Mouse (Mus musculus): ENCODE measurements around the gene Pla2g4a. TPM values are rescaled to one million over a fixed set of nuclear protein-coding genes. Genes with fewer than 3 reads are reported as not detected.
A peak's percentile ranks its signal among the peaks of the same experiment; 100 is the strongest.

Pla2g4a gene
- polyA plus RNA-seq, 1 experiment from 2014 or later: 12.9 TPM

GRCm38 (mm10) chr1:149961425-149962303 is 574 bp upstream of the Pla2g4a start:
- Histone ChIP-seq H3K4me1 (ENCODE audit: insufficient read depth, low read depth, low read length) (no peaks in the 10 kb centered on the region), H3K36me3 (ENCODE audit: insufficient read depth, low read length) (no peaks in the 10 kb centered on the region), H3K4me2 (replicated peaks; ENCODE audit: low read depth, low read length) (peak overlapping the region; percentile 81; the same call in 1 of the 2 replicates), H3K4me3 (ENCODE audit: low read depth, low read length) (peak overlapping the region; percentile 53; the same call in 1 of the 2 replicates), H3K27me3 (replicated peaks; ENCODE audit: insufficient read depth, low read length) (no peaks in the 10 kb centered on the region), H3K27ac (ENCODE audit: low read length) (no peak overlapping the region), H3K9ac (replicated peaks; ENCODE audit: low read depth) (no peak overlapping the region), H3K9me3 (ENCODE audit: low read length) (no peaks in the 10 kb centered on the region)
- ATAC-seq (peak; percentile 19), DNase-seq (ENCODE audit: low spot score) (no peak)
- 59% methylated on average over 9 of the region's 9 CpGs for WGBS
- no peak for TF ChIP-seq EP300 (IDR thresholded peaks at IDR 0.05)
- TF ChIP-seq CTCF (IDR thresholded peaks at IDR 0.05): no peak

GRCm38 (mm10) chr1:149960251-149960650 is 839 bp downstream of the Pla2g4a start:
- no peaks in the 10 kb centered on the region for H3K9me3 ChIP-seq (ENCODE audit: low read length)
- peak overlapping the region; percentile 81; the same call in 1 of the 2 replicates for H3K4me2 ChIP-seq (replicated peaks; ENCODE audit: low read depth, low read length)
- TF ChIP-seq EP300 (IDR thresholded peaks at IDR 0.05) (no peak), CTCF (IDR thresholded peaks at IDR 0.05) (no peak)
- no peaks in the 10 kb centered on the region for H3K36me3 ChIP-seq (ENCODE audit: insufficient read depth, low read length)
- no peak for DNase-seq (ENCODE audit: low spot score)
- no peaks in the 10 kb centered on the region for H3K27me3 ChIP-seq (replicated peaks; ENCODE audit: insufficient read depth, low read length)
- 84% methylated on average over 4 of the region's 4 CpGs for WGBS
- no peaks in the 10 kb centered on the region for H3K4me1 ChIP-seq (ENCODE audit: insufficient read depth, low read depth, low read length)
- ATAC-seq: no peak
- no peak overlapping the region for H3K27ac ChIP-seq (ENCODE audit: low read length)
- H3K4me3 ChIP-seq (ENCODE audit: low read depth, low read length): no peak overlapping the region
- no peak overlapping the region for H3K9ac ChIP-seq (replicated peaks; ENCODE audit: low read depth)

- no peaks in the 10 kb centered on the region for H3K9me3 ChIP-seq (ENCODE audit: low read length)
- no peak overlapping the region for H3K4me2 ChIP-seq (replicated peaks; ENCODE audit: low read depth, low read length)
- no peak overlapping the region for H3K4me3 ChIP-seq (ENCODE audit: low read depth, low read length)
- no peaks in the 10 kb centered on the region for H3K36me3 ChIP-seq (ENCODE audit: insufficient read depth, low read length)
- no peak overlapping the region for H3K27ac ChIP-seq (ENCODE audit: low read length)
- H3K27me3 ChIP-seq (replicated peaks; ENCODE audit: insufficient read depth, low read length): no peaks in the 10 kb centered on the region
- ATAC-seq (no peak), DNase-seq (ENCODE audit: low spot score) (no peak)
- no peak overlapping the region for H3K9ac ChIP-seq (replicated peaks; ENCODE audit: low read depth)
- TF ChIP-seq CTCF (IDR thresholded peaks at IDR 0.05): no peak
- no peak for TF ChIP-seq EP300 (IDR thresholded peaks at IDR 0.05)
- H3K4me1 ChIP-seq (ENCODE audit: insufficient read depth, low read depth, low read length): no peaks in the 10 kb centered on the region
- WGBS: 21% methylated on average over 1 of the region's 1 CpGs
Measured at GRCm38 (mm10) chr1:149959069-149959468, 2.0 kb downstream of the Pla2g4a start.

- Histone ChIP-seq H3K27me3 (replicated peaks; ENCODE audit: insufficient read depth, low read length) (no peaks in the 10 kb centered on the region), H3K27ac (ENCODE audit: low read length) (no peak overlapping the region), H3K9ac (replicated peaks; ENCODE audit: low read depth) (no peak overlapping the region), H3K36me3 (ENCODE audit: insufficient read depth, low read length) (no peaks in the 10 kb centered on the region), H3K4me3 (ENCODE audit: low read depth, low read length) (no peak overlapping the region), H3K4me1 (ENCODE audit: insufficient read depth, low read depth, low read length) (no peaks in the 10 kb centered on the region), H3K4me2 (replicated peaks; ENCODE audit: low read depth, low read length) (no peak overlapping the region), H3K9me3 (ENCODE audit: low read length) (no peaks in the 10 kb centered on the region)
- ATAC-seq (no peak), DNase-seq (ENCODE audit: low spot score) (peak; percentile 35)
- TF ChIP-seq CTCF (IDR thresholded peaks at IDR 0.05) (no peak), EP300 (IDR thresholded peaks at IDR 0.05) (no peak)
- 45% methylated on average over 4 of the region's 4 CpGs for WGBS
Measured at GRCm38 (mm10) chr1:149955482-149955881, 5.6 kb downstream of the Pla2g4a start.

- no peaks in the 10 kb centered on the region for H3K27me3 ChIP-seq (replicated peaks; ENCODE audit: insufficient read depth, low read length)
Measured at GRCm38 (mm10) chr1:149954026-149954425, 7.1 kb downstream of the Pla2g4a start.

GRCm38 (mm10) chr1:149952050-149952449 is 9.0 kb downstream of the Pla2g4a start:
- Histone ChIP-seq H3K4me1 (ENCODE audit: insufficient read depth, low read depth, low read length) (no peaks in the 10 kb centered on the region), H3K36me3 (ENCODE audit: insufficient read depth, low read length) (no peaks in the 10 kb centered on the region), H3K9ac (replicated peaks; ENCODE audit: low read depth) (no peak overlapping the region), H3K4me2 (replicated peaks; ENCODE audit: low read depth, low read length) (no peak overlapping the region), H3K9me3 (ENCODE audit: low read length) (no peaks in the 10 kb centered on the region), H3K27me3 (replicated peaks; ENCODE audit: insufficient read depth, low read length) (no peaks in the 10 kb centered on the region), H3K4me3 (ENCODE audit: low read depth, low read length) (no peak overlapping the region), H3K27ac (ENCODE audit: low read length) (no peak overlapping the region)
- no peak for ATAC-seq
- no peak for DNase-seq (ENCODE audit: low spot score)
- TF ChIP-seq EP300 (IDR thresholded peaks at IDR 0.05) (no peak), CTCF (IDR thresholded peaks at IDR 0.05) (no peak)

More at GRCm38 (mm10) chr1:149954026-149954425, 7.1 kb downstream of the Pla2g4a start:
- WGBS: 88% methylated on average over 6 of the region's 6 CpGs
- no peaks in the 10 kb centered on the region for H3K36me3 ChIP-seq (ENCODE audit: insufficient read depth, low read length)
- no peak overlapping the region for H3K4me3 ChIP-seq (ENCODE audit: low read depth, low read length)
- TF ChIP-seq CTCF (IDR thresholded peaks at IDR 0.05): no peak
- no peak for TF ChIP-seq EP300 (IDR thresholded peaks at IDR 0.05)
- H3K4me2 ChIP-seq (replicated peaks; ENCODE audit: low read depth, low read length): no peak overlapping the region
- no peaks in the 10 kb centered on the region for H3K9me3 ChIP-seq (ENCODE audit: low read length)
- no peaks in the 10 kb centered on the region for H3K4me1 ChIP-seq (ENCODE audit: insufficient read depth, low read depth, low read length)
- no peak overlapping the region for H3K27ac ChIP-seq (ENCODE audit: low read length)
- H3K9ac ChIP-seq (replicated peaks; ENCODE audit: low read depth): no peak overlapping the region
- ATAC-seq (no peak), DNase-seq (ENCODE audit: low spot score) (no peak)
